In the genomic region with DNA sequence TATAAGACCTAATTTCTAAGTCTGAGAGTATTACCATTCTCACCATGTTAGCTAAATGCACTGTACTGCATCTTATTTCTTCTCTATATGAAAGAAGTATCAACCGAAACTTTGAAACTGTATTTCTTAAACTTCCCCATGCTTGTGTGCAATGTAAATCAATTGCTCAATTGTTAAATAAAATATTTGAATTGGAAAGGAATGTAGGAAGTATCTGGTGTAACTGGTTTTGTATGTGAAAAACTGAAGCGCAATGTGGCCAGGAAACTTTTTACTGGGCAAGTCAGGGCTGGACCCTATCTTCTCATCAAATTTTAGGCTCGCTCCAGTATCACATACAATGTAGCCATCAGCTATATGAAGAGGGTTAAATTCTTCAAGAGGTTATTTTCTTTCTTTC, we compare ENCODE assay signal across 18 mouse cellular contexts.
A peak's percentile ranks its signal among the peaks of the same experiment; 100 is the strongest.
DNase-seq lines count a peak whose midpoint lies in the region; ATAC-seq lines count a peak whose summit lies in the region.
"Had no signal": no experiment of that assay in that cellular context is flagged by ENCODE, and none has a peak within 500 bp of the region (broad histone marks: within the 10 kb centered on the region; RNA-seq: fewer than 3 reads in every experiment).

No protein-coding gene starts in this region.

- H3K4me3 ChIP-seq in lung, embryonic 16.5 days (ENCODE audit: low read length): no peak overlapping the region
- H3K4me3 ChIP-seq: embryonic facial prominence, embryonic 12.5 days; forebrain, embryonic 12.5 days; heart, embryonic 12.5 days; hindbrain, embryonic 10.5 days had no signal

- no peak overlapping the region for H3K9ac ChIP-seq in lung, embryonic 16.5 days (ENCODE audit: low read length)
- H3K9ac ChIP-seq: embryonic facial prominence, embryonic 12.5 days; forebrain, embryonic 12.5 days; heart, embryonic 12.5 days; hindbrain, embryonic 14.5 days had no signal

- ATAC-seq in lung, embryonic 16.5 days (ENCODE audit: low read depth): peak; percentile 62; the same call in 1 of the 2 replicates
- ATAC-seq: forebrain, embryonic 16.5 days had no signal

- peak overlapping the region; percentile 65; the same call in 1 of the 2 replicates for H3K27ac ChIP-seq in lung, embryonic 16.5 days (ENCODE audit: low read length)
- H3K27ac ChIP-seq: embryonic facial prominence, embryonic 12.5 days; forebrain, embryonic 12.5 days; hindbrain, embryonic 10.5 days; hindbrain, embryonic 14.5 days had no signal

- H3K9me3 ChIP-seq in lung, embryonic 16.5 days (ENCODE audit: control insufficient read depth, low read length): no peaks in the 10 kb centered on the region
- H3K9me3 ChIP-seq: embryonic facial prominence, embryonic 12.5 days; forebrain, embryonic 12.5 days; heart, embryonic 12.5 days; hindbrain, embryonic 10.5 days had no signal

- 60% methylated on average over 3 of the region's 3 CpGs for WGBS in lung, embryonic 16.5 days

- H3K4me1 ChIP-seq in lung, embryonic 16.5 days (replicated peaks; ENCODE audit: control insufficient read depth, insufficient read depth, low read length): no peaks in the 10 kb centered on the region; the same call in 1 of the 2 replicates
- H3K4me1 ChIP-seq: embryonic facial prominence, embryonic 12.5 days; forebrain, embryonic 12.5 days; heart, embryonic 12.5 days; hindbrain, embryonic 10.5 days had no signal

- H3K27me3 ChIP-seq in lung, embryonic 16.5 days (ENCODE audit: control insufficient read depth, insufficient read depth, low read depth, low read length): no peaks in the 10 kb centered on the region
- H3K27me3 ChIP-seq: embryonic facial prominence, embryonic 12.5 days; forebrain, embryonic 12.5 days; heart, embryonic 12.5 days had no signal

- H3K4me2 ChIP-seq in lung, embryonic 16.5 days (ENCODE audit: low read depth, low read length): no peak overlapping the region
- H3K4me2 ChIP-seq: embryonic facial prominence, embryonic 12.5 days; forebrain, embryonic 12.5 days; heart, embryonic 12.5 days; hindbrain, embryonic 14.5 days had no signal

- no peaks in the 10 kb centered on the region for H3K36me3 ChIP-seq in lung, embryonic 16.5 days (ENCODE audit: control insufficient read depth, insufficient read depth, low read length)
- H3K36me3 ChIP-seq: embryonic facial prominence, embryonic 12.5 days; forebrain, embryonic 12.5 days; heart, embryonic 12.5 days; hindbrain, embryonic 10.5 days had no signal

- no peak for DNase-seq in lung, postnatal 4 days
- peak; percentile 30 for DNase-seq in gonadal fat pad, adult 2 months (ENCODE audit: low read depth)
- DNase-seq in lung, postnatal 36 days: peak; percentile 18
- no peak for DNase-seq in adrenal gland, postnatal 14 days
- DNase-seq in kidney, postnatal 14 days: no peak
- DNase-seq: adrenal gland, adult 2 months; adrenal gland, postnatal 36 days; cerebellum, adult 2 months; cerebellum, postnatal 14 days; embryo, embryonic 11 days; gastrocnemius, postnatal 10 days had no signal

Comparison
In these comparisons a context has a peak if more than half of its experiments do, and no peak if none do; other contexts are left out.
1. DNase-seq: peak in gonadal fat pad, adult 2 months (single experiment) and lung, postnatal 36 days (single experiment); none in lung, postnatal 4 days (0 of 2), adrenal gland, postnatal 14 days (single experiment) and kidney, postnatal 14 days (single experiment).